Mouse (Mus musculus) MEL (cell line): ENCODE measurements around the gene Dcst1. TPM values are rescaled to one million over a fixed set of nuclear protein-coding genes. Genes with fewer than 3 reads are reported as not detected.

Source experiments
- DNase-seq: peaks from one replicate; pipeline ENCODE4 v3.0.0; 2011; ENCODE audit warnings: low read depth, low spot score
- H3K27ac ChIP-seq: 2 replicates; pipeline ENCODE4 v1.5.1; 2012; ENCODE audit warnings: low read depth, mild to moderate bottlenecking, control low read depth, low read length, moderate library complexity; ENCODE audit not compliant: control insufficient read depth
- H3K27me3 ChIP-seq, 2 experiments: fragments of 150-350 bp in 1 of 2; sonication (generic) in 1 of 2; 2 replicates each; pipeline ENCODE4 v1.6.1; 2012; ENCODE audit warnings: low read length in 2 of 2, mild to moderate bottlenecking in 2 of 2, improper control_type of control experiment in 1 of 2, moderate library complexity in 1 of 2; ENCODE audit not compliant: insufficient read depth in 2 of 2, control insufficient read depth in 1 of 2
- H3K36me3 ChIP-seq, 2 experiments: 2 replicates each; pipeline ENCODE4 v1.6.1; 2012 to 2014; ENCODE audit warnings: low read length in 2 of 2, improper control_type of control experiment in 1 of 2, inconsistent platforms in 1 of 2, mild to moderate bottlenecking in 1 of 2; ENCODE audit not compliant: insufficient read depth in 2 of 2, control insufficient read depth in 1 of 2
- H3K4me1 ChIP-seq, 2 experiments: fragments of 150-350 bp in 1 of 2; sonication (generic) in 1 of 2; 2 replicates each; pipeline ENCODE4 v1.6.1; 2012; ENCODE audit warnings: low read length in 2 of 2, improper control_type of control experiment in 1 of 2, mild to moderate bottlenecking in 1 of 2; ENCODE audit not compliant: insufficient read depth in 2 of 2, control insufficient read depth in 1 of 2
- H3K4me3 ChIP-seq, 2 experiments: fragments of 150-350 bp in 1 of 2; sonication (generic) in 1 of 2; 2 replicates each; pipeline ENCODE4 v1.5.1; 2012; ENCODE audit warnings: low read depth in 2 of 2, low read length in 2 of 2, mild to moderate bottlenecking in 2 of 2, moderate library complexity in 2 of 2, control low read depth in 1 of 2, improper control_type of control experiment in 1 of 2; ENCODE audit not compliant: control insufficient read depth in 1 of 2, insufficient read depth in 1 of 2
- H3K79me2 ChIP-seq: 2 replicates; pipeline ENCODE4 v1.6.1; 2012; ENCODE audit warnings: mild to moderate bottlenecking, low read length, moderate library complexity; ENCODE audit not compliant: control insufficient read depth, poor library complexity, insufficient read depth
- H3K9ac ChIP-seq: 2 replicates; pipeline ENCODE4 v1.6.1; 2012; ENCODE audit warnings: low read depth, mild to moderate bottlenecking, control low read depth, low read length, moderate library complexity; ENCODE audit not compliant: control insufficient read depth, poor library complexity, severe bottlenecking
- H3K9me3 ChIP-seq: fragments of 150-350 bp; sonication (generic); replicated peaks from 2 replicates; pipeline ENCODE4 v1.6.1; 2012; ENCODE audit warnings: mild to moderate bottlenecking, low read length, improper control_type of control experiment, moderate library complexity; ENCODE audit not compliant: insufficient read depth
- CHD2 ChIP-seq: IDR thresholded peaks from 2 replicates; pipeline ENCODE4 v1.6.1; 2011; ENCODE audit warnings: low read length, improper control_type of control experiment
- CTCF ChIP-seq, 3 experiments: IDR thresholded peaks in 2 of 3; conservative IDR thresholded peaks in 1 of 3; 2 replicates each; pipeline ENCODE4 v1.5.1; 2011 to 2012; ENCODE audit warnings: low read length in 3 of 3, low read depth in 2 of 3, mild to moderate bottlenecking in 2 of 3, improper control_type of control experiment in 1 of 3, inconsistent platforms in 1 of 3, mixed read lengths in 1 of 3, moderate library complexity in 1 of 3; ENCODE audit not compliant: control insufficient read depth in 1 of 3, insufficient read depth in 1 of 3, poor library complexity in 1 of 3, severe bottlenecking in 1 of 3
- ETS1 ChIP-seq: IDR thresholded peaks from 2 replicates; pipeline ENCODE4 v1.6.1; 2012; ENCODE audit warnings: low read depth, mild to moderate bottlenecking, inconsistent platforms, low read length, improper control_type of control experiment, moderate library complexity
- GABPA ChIP-seq: IDR thresholded peaks from 2 replicates; pipeline ENCODE4 v1.6.1; 2012; ENCODE audit warnings: low read depth, mild to moderate bottlenecking, inconsistent platforms, low read length, improper control_type of control experiment, moderate library complexity
- GATA1 ChIP-seq: IDR thresholded peaks from 2 replicates; pipeline ENCODE4 v1.6.1; 2011; ENCODE audit warnings: low read depth, low read length, improper control_type of control experiment
- KAT2A ChIP-seq: conservative IDR thresholded peaks from 2 replicates; pipeline ENCODE4 v1.6.1; 2012; ENCODE audit warnings: low read depth, low read length, improper control_type of control experiment, inconsistent platforms
- MAX ChIP-seq: IDR thresholded peaks from 2 replicates; pipeline ENCODE4 v1.6.1; 2011; ENCODE audit warnings: low read length, improper control_type of control experiment
- MXI1 ChIP-seq: IDR thresholded peaks from 2 replicates; pipeline ENCODE4 v1.6.1; 2011; ENCODE audit warnings: mild to moderate bottlenecking, low read depth, low read length, improper control_type of control experiment
- NELFE ChIP-seq: IDR thresholded peaks from 2 replicates; pipeline ENCODE4 v1.6.1; 2011; ENCODE audit warnings: low read depth, low read length, improper control_type of control experiment
- POLR2A ChIP-seq, 2 experiments: IDR thresholded peaks; 2 replicates each; pipeline ENCODE4 v1.6.1; 2011 to 2012; ENCODE audit warnings: low read length in 2 of 2, mild to moderate bottlenecking in 2 of 2, control low read depth in 1 of 2, improper control_type of control experiment in 1 of 2, low read depth in 1 of 2, moderate library complexity in 1 of 2; ENCODE audit not compliant: control insufficient read depth in 1 of 2, insufficient read depth in 1 of 2, poor library complexity in 1 of 2
- RAD21 ChIP-seq: IDR thresholded peaks from 2 replicates; pipeline ENCODE4 v1.6.1; 2011; ENCODE audit warnings: mild to moderate bottlenecking, low read depth, low read length, improper control_type of control experiment
- SIN3A ChIP-seq: IDR thresholded peaks from 2 replicates; pipeline ENCODE4 v1.6.1; 2012; ENCODE audit warnings: low read length, improper control_type of control experiment, inconsistent platforms
- TAL1 ChIP-seq: IDR thresholded peaks from 2 replicates; pipeline ENCODE4 v1.6.1; 2012; ENCODE audit warnings: mild to moderate bottlenecking, inconsistent platforms, low read length, moderate library complexity, mixed read lengths
- TBP ChIP-seq: IDR thresholded peaks from 2 replicates; pipeline ENCODE4 v1.8.0; 2011; ENCODE audit warnings: low read depth, low read length, improper control_type of control experiment
- UBTF ChIP-seq: IDR thresholded peaks from 2 replicates; pipeline ENCODE4 v1.6.1; 2012; ENCODE audit warnings: low read depth, mild to moderate bottlenecking, inconsistent platforms, low read length, improper control_type of control experiment, moderate library complexity, borderline replicate concordance; ENCODE audit not compliant: insufficient read depth
- USF1 ChIP-seq: IDR thresholded peaks from 2 replicates; pipeline ENCODE4 v1.6.1; 2014; ENCODE audit warnings: low read depth, mild to moderate bottlenecking, inconsistent platforms, low read length, improper control_type of control experiment, moderate library complexity
- ZC3H11A ChIP-seq: IDR thresholded peaks from 2 replicates; pipeline ENCODE4 v1.6.1; 2012; ENCODE audit warnings: low read depth, mild to moderate bottlenecking, inconsistent platforms, low read length, improper control_type of control experiment
- ZMIZ1 ChIP-seq: IDR thresholded peaks from 2 replicates; pipeline ENCODE4 v1.6.1; 2012; ENCODE audit warnings: low read depth, mild to moderate bottlenecking, inconsistent platforms, low read length, improper control_type of control experiment, moderate library complexity
- polyA plus RNA-seq, 2 experiments: library from polyadenylated mRNA; stranded (reverse) in 1 of 2; unstranded in 1 of 2; fragments of >175 nt in 1 of 2; fragments of >200 nt in 1 of 2; gene quantifications; 2 replicates each; pipeline versions ENCODE4 v1.2.1 to v1.2.4; 2012; ENCODE audit warnings: low replicate concordance in 2 of 2, low read depth in 1 of 2; ENCODE audit not compliant: insufficient read length in 2 of 2, insufficient read depth in 1 of 2, missing spikeins in 1 of 2
- total RNA-seq: library from RNA; depleted of rRNA; stranded (reverse); fragments of 300-350 nt; gene quantifications from 2 replicates; pipeline ENCODE4 v1.2.3, GENCODE M21; 2012

Dcst1 gene
- total and polyA plus RNA-seq, 3 experiments = 0.08 to 0.29 TPM; not detected in 1

- Histone ChIP-seq H3K4me3 (no peak overlapping the region), H3K36me3 (peaks cover 0 to 12% of the 10 kb centered on the region in 2 experiments; a peak in 2 of 4 replicates), H3K9ac (no peak overlapping the region), H3K4me1 (peaks cover 7 to 21% of the 10 kb centered on the region in 2 experiments), H3K79me2 (no peaks in the 10 kb centered on the region), H3K27me3 (peaks cover 7 to 8% of the 10 kb centered on the region in 2 experiments; a peak in 2 of 4 replicates), H3K9me3 (no peaks in the 10 kb centered on the region), H3K27ac (no peak overlapping the region)
- TF ChIP-seq KAT2A = no peak
- TF ChIP-seq TAL1 = no peak
- TF ChIP-seq UBTF = no peak
- no peak for TF ChIP-seq CTCF (IDR thresholded peaks at IDR 0.05 in 2 of 3, conservative IDR thresholded peaks at IDR 0.05 in 1 of 3; ENCODE audit: control insufficient read depth in 1 of 3, insufficient read depth in 1 of 3, low read depth in 2 of 3, low read length in 3 of 3, poor library complexity in 1 of 3, severe bottlenecking in 1 of 3)
- no peak for TF ChIP-seq ZC3H11A
- no peak for TF ChIP-seq GATA1
- TF ChIP-seq POLR2A (IDR thresholded peaks at IDR 0.05; ENCODE audit: control insufficient read depth in 1 of 2, insufficient read depth in 1 of 2, low read depth in 1 of 2, low read length in 2 of 2, poor library complexity in 1 of 2) = no peak
- no peak for TF ChIP-seq MXI1
- TF ChIP-seq RAD21 = no peak
- TF ChIP-seq NELFE = no peak
- TF ChIP-seq SIN3A = no peak
- no peak for TF ChIP-seq ETS1
- TF ChIP-seq MAX = no peak
- TF ChIP-seq GABPA = no peak
- no peak for TF ChIP-seq CHD2
- DNase-seq = no peak
Observed at GRCm38 (mm10) chr3:89332013-89332412, 33.0 kb downstream of the Dcst1 start.

DNA sequence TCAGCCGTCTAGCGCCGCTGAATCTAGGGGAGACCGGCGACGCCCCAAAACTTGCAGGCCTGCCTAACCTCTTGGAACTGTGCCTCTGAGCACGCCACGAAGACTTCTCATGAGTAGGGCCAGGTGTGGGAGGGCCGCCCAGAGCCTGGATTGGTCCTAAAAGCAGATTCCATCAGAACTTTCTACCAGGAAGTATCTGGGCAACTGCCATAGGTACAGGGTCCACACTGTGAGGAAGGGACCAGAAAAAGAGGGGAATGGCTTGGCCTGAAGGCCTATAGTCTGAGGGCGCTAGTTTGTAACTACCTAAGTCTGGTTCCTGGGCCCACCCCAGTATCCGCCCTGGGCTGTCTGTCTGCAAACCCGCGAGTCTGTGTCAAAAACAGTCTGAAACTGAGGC is 33.5 kb downstream of the Dcst1 start:
- Histone ChIP-seq H3K9me3 (no peaks in the 10 kb centered on the region), H3K27ac (no peak overlapping the region), H3K9ac (no peak overlapping the region), H3K4me1 (peaks cover 3 to 16% of the 10 kb centered on the region in 2 experiments; a peak in 3 of 4 replicates), H3K27me3 (peaks cover 7 to 8% of the 10 kb centered on the region in 2 experiments; a peak in 2 of 4 replicates), H3K79me2 (no peaks in the 10 kb centered on the region)
- peak; percentile 50 for DNase-seq
- TF ChIP-seq ZMIZ1 = no peak
- TF ChIP-seq, all 39 proteins: peak for 0
- Histone ChIP-seq H3K36me3 (peaks cover 0 to 7% of the 10 kb centered on the region in 2 experiments; a peak in 2 of 4 replicates), H3K4me3 (no peak overlapping the region)

- no peaks in the 10 kb centered on the region for H3K9me3 ChIP-seq
- DNase-seq = peak; percentile 34
- no peak for TF ChIP-seq USF1
- 0 out of 2 replicates have a peak, but pooled peaks have one; percentile 27 for TF ChIP-seq TBP
- H3K9ac ChIP-seq = no peak overlapping the region
- no peaks in the 10 kb centered on the region for H3K79me2 ChIP-seq
- H3K36me3 ChIP-seq = 0 out of 4 replicates have a peak, but pooled peaks cover 0 to 4% of the 10 kb centered on the region in 2 experiments
- peaks cover 6 to 12% of the 10 kb centered on the region in 2 experiments for H3K4me1 ChIP-seq
- peaks cover 7 to 9% of the 10 kb centered on the region in 2 experiments; a peak in 2 of 4 replicates for H3K27me3 ChIP-seq
- no peak overlapping the region for H3K4me3 ChIP-seq
- no peak overlapping the region for H3K27ac ChIP-seq
Observed at GRCm38 (mm10) chr3:89330948-89331347, 34.1 kb downstream of the Dcst1 start.
